Mouse (Mus musculus) heart, adult 2 months (tissue): ENCODE data around the gene Mrpl12.

Experiments used
- CTCF ChIP-seq: fragments of 200-600 bp; IDR thresholded peaks from 2 replicates; pipeline ENCODE4 v1.8.1; 2022; ENCODE audit warnings: antibody characterized with exemption, mild to moderate bottlenecking, moderate library complexity
- EP300 ChIP-seq: fragments of 200-500 bp; IDR thresholded peaks from 2 replicates; pipeline ENCODE4 v1.6.1; 2011; ENCODE audit warnings: low read depth, low read length, control low read depth; ENCODE audit not compliant: insufficient read depth
- POLR2A ChIP-seq: fragments of 200-500 bp; IDR thresholded peaks from 2 replicates; pipeline ENCODE4 v1.6.1; 2011; ENCODE audit warnings: mild to moderate bottlenecking, low read depth, low read length, control low read depth; ENCODE audit not compliant: insufficient read depth

DNA sequence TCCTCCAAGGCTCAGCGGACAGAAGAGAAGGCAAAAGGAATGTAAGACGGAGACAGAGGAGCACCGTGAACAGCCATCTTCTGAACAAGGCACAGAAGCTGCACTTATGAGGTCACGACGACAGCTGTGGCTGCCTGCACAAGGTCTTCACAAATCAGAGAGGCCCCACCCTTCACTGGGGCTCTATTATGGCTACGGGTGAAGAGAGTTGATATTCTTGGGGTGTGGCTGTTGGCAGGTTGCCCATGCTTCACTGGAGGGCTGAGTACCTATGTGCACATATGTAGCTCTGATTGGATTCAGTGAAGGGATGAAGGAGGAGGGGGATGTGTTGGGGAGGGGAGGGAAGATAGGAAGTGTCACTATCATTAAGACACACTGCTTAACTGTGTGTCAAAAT lies 34.1 kb downstream of the Mrpl12 start:
- TF ChIP-seq POLR2A (no peak), CTCF (no peak), EP300 (no peak)
